Mouse (Mus musculus): ENCODE measurements around the gene Slc22a14.
A peak's percentile ranks its signal among the peaks of the same experiment; 100 is the strongest.

The Slc22a14 gene

DNA sequence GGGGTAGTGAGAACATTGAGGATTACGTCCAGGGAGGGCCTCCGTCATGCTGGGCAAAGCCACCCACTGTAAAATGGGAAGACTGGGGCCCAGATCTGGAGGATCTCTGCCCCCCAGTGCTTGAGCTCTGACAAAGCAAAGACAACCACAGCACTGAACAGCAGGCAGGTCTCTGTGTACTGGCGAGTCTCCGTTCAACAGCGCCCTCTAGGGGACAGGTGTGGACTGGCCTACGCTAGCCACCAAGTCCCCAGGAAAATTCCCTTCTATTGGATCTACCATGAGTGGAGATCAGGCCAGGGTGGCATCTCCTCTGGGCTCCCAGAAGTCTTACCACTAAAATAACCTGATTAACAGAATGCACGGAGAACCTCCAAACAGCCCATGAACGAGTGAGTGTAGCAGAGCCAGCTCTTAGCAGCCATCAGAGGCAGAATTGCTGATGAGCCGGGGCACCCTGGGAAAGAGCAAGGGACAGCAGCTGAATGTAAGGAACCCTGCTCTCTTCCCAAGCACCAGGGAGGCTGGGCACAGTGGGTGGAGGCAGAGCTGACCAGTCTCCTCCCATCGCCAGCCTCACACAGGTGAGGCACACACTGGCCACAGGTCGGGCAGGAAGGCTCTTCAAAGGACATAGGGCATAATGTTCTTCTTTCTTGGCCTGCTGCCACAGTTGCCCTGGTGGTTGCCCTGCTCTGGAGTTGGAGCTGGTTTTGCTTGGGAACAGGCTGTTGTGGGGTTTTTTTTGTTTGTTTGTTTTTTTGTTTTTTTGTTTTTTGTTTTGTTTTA is 173.0 kb downstream of the Slc22a14 start:
- DNase-seq, result no peak

DNA sequence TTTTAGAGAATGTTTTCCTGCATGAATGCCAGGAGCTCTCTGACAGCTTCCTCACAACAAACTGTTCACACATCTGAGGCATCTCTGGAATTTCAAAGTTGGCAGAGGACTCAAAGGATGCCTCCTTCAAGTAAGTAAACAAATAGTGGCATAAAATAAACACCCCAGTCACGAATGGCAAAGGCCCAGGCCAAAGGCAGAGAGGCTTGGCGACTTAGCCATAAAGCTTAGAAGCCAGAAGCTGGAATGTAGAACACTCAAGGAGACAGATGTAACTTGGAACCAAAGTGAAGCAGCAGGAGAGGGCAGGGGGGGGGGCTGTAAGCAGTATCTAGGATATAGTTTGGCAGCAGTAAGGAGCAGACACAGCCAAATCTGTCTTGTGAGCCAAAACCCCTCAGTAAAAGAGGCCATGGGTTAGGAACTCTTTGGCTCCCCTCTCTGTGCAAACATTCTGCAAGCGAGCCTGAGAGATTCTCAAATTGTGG is 184.1 kb downstream of the Slc22a14 start:
- peak; percentile 94 for DNase-seq

DNA sequence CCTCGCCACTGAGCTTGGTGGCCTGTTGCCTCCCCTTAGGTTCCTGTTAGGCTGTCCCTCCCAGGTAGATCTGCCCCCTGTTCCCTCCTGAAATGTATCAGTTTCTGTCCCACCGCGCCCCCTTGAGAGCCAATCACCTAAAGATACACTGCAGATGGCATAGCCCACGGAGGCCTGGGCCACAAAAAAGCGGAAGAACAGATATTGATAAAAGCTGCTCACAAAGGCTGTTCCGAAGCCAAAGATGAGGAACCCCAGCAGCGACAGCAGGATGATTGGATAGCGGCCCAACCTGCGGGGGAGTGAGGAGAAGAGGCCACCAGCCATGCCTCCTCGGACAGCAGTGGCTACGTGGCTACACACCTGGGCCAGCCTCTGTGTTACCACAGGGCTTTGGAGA is 186.1 kb downstream of the Slc22a14 start:
- DNase-seq, result no peak

DNA sequence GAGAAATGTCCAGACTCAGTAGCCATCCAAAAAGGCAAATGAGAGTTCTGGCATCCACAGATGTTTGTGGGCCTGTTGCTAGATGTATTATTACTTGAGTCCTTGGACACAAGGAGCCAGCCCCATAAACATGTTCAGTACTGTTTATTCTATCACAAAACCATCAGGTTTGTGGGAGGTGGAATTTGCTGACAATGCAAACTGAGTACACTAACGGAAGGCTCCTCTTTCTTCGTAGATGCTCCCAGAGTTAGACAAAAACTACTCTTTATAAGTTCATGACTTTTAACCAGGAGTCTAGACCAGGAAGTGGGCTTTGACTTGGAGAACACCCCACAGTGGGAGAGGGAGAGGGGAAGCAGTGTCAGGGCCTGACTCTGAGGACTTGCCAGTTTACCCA is 197.7 kb downstream of the Slc22a14 start:
- no peak for DNase-seq

DNA sequence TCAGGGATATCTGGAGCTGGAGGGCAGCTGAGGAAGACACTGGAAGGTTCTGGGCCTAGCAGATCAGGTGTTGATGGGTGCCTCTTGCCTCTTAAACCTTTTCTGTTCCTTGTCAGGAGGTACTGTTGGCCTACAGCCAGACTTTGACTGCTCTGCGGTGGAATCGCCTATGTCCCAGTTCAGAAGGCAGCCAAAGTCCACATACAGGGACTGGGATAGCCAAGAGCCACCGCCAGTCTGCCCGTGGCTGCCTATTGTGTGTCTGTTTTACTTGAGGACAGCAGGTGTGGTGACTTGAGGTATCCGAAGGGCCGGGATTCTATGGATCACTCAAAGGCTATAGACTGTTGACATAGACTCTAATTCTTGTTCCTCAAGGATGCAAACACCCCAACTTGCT is 199.8 kb downstream of the Slc22a14 start:
- peak; percentile 92 for DNase-seq

DNA sequence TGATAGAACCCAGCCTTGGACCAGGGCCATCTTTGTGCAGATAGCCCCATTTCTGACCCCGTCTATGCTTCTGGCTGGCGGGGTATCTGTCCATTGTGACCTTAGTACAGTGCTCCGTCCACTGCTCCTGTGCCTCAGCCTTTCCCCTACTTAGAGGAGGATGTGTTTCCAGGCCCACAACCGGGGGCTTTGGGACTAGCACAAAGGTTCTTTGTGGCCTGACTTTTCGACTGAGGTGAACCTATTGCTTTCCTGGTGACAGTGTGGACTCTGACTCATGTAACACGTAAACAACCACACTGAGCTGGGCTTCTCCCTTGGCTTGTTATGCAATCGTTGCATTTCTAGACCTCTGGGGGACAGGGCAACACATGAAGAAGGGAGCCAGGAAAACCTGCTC is 200.6 kb downstream of the Slc22a14 start:
- peak; percentile 71 for DNase-seq

DNA sequence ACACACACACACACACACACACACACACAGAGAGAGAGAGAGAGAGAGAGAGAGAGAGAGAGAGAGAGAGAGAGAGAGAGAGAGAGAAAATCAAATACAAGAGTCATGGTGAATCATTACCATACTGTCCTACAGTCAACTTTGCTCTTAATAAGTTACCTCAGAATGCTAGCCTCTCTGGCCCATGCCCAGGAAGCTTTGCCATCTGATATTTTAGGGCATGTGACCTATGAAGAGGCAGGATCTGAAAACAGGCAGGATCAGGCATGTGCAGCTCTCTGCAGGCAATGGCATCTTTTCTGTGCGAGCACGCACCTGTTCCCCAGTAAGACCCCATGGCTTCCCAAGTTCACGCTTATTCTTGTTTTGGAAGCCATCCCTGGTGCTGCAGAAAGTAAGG is 204.7 kb downstream of the Slc22a14 start:
- no peak for DNase-seq

DNA sequence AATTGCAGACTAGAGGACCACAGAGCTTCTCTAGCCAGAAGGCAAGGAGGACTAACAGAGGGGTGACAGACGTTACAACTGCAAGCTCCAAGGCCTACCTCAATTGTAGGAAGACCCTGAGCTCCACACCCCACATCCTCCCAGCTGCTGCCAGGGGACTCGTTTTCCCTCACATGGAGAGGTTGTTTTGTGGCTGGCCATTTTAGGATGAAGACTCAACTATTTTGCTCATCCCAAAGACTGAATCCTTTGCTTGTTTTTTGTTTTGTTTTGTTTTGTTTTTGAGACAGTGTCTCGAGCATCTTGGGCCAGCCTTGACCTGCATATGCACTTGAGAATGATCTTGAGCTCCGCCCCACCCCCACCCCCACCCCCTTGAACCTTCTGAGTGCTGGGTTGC is 206.5 kb downstream of the Slc22a14 start, which contains the start of gene Gm47289:
Gm47289 (plus strand) TSS at position 301 of the 400 bp plus-strand sequence.
- no peak for DNase-seq

DNA sequence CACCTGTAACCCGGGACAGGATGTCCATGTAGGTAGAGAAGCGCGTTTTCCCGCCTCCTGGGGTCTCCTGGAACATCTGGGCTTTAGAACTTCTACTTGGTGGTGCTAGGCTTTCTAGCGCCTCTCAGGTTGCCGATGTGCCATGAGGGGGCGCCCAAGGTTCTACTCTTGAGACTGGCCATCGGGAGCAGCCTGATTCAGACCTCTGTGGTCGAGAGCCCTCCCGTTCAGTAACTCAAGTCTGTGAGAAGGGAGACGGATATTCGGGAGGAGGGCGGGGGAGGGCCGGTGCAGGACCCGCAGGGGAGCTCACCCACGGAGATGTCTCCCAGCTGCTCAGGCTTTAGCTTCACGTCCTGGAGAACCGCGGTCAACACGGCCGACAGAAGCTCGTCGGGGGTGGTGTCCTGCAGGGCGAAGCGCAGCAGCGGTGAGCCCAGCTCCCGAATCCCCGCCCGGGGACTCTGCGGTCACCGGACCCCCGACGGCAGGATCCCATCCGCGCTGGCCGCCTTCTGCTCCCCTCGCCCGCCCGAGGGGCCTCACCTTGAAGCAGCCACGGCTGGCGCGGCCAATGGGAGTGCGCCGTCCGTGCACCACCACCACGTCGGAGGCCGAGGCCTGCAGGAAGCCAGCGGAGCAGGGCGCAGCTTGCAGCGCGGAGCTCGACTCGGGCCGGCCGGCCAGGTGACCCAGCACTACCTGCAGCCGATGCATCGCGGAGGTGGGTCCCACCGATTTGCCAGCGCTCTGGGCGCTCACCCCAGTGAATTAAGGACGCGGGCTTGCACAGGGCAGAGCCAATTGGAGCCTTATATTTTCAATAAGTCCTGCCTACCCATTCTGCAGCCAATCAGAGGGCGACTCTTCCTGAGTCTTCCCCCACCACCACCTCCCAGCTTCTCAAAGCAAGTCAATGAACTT is 208.8 kb downstream of the Slc22a14 start, which contains the start of gene Acaa1b:
Acaa1b (minus strand) TSS at position 816 of the 924 bp plus-strand sequence.
- DNase-seq, result peak; percentile 97

DNA sequence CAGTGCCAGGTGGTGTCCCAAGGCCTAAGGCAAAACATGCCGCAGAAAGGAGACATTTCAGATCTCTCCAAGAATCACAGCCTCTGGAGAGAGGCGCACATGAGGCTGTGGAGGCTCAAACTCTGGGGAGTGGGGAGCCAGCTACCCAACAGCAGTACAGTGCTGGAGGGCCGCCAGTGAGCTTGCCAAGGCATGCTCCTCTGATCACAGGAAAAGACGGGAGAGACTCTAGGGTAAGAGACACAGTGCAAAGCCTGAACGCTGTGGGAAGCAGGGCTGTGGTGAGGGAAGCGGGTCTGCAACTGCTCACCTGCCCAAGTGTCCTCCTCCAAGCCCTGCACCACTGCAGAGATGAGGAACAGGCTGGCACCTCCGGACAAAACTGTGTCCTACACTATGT is 209.5 kb downstream of the Slc22a14 start:
- DNase-seq, result no peak

DNA sequence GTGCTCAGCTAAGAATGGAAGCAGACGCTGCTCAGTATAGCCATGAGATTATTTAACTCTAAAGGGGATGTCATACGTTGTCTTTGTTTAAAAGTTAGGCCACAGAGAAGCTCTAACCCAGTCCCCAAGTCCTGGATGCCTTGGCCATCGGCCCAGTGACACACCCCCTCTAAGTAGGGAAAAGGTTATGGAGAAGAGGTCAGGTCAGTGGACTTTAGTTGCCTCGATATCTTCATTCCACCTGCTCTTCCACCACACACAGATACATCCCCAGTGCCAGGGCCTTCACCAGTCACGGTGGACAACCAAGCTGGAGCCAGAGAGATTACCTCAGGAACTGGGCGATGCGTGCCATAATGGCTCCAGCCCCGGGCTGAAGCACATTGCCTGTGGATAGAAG is 209.9 kb downstream of the Slc22a14 start:
- no peak for DNase-seq

DNA sequence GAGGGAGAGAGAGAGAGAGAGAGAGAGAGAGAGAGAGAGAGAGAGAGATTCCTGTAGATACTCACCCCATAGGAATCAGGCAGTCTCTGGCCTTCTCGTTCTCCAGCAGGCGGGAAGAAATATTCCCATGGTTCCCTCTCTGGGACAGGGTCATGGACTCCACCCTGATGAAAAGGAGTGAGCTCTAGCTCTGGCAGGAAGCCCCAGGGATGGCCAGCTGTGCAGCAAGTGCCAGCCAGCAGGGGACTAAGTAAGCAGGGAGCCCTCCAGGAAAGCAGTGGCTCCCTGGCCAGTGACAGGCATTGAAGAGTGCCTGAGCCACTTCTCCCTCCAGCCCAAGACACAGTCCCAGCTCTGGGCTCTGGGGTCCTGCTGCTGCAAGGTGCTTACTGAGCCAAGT is 213.6 kb downstream of the Slc22a14 start:
- no peak for DNase-seq

DNA sequence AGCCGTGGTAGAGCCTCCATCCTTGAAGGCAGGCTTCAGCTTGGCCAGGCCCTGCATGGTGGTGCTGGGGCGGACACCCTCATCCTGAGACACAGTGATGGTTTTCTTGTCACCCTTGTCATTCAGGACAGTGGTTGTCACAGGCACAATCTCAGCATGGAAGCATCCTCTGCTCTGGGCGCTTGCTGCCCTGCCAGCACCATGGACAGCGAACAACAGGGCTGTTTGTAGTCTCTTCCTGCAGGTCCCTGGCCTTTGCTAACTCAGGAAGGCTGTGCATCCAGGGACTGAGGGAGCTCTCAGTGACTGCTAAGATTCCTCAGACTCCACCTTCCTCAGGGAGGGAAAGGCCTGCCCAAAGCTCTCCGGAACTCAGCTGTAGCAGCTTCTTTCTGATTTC is 215.8 kb downstream of the Slc22a14 start:
- no peak for DNase-seq

DNA sequence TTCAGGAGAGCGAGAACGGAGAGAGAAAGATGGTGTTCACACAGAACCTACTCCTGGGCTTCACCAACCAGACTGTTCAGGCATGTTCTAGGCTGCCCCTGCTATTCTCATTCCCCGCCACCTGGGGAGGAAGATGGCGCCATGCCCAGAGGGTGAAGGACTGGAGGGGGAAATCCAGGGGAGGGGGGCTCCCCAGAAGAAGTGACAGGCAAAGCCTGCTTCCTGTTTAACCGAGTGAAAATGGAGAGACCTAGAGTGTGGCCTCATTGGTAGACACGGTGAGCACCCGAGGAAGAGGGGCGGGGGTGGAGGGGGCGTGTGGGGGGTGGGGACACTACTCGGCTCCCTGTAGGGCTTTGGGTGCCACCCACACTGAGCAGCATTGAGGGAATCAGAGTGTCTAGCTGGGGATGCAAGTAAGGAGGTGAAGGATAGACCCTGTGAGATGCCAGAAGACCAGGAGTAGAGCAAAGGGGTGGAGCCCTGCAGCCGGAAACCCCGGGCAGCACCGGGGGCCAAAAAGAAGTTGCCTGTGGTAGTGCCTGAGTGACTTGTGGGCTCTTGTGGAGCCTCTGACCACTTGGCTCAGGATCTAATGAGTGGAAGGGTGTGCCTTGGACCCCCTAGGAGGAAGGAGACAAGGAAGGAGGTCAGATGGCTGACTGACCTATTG is 219.1 kb downstream of the Slc22a14 start:
- no peak for DNase-seq

DNA sequence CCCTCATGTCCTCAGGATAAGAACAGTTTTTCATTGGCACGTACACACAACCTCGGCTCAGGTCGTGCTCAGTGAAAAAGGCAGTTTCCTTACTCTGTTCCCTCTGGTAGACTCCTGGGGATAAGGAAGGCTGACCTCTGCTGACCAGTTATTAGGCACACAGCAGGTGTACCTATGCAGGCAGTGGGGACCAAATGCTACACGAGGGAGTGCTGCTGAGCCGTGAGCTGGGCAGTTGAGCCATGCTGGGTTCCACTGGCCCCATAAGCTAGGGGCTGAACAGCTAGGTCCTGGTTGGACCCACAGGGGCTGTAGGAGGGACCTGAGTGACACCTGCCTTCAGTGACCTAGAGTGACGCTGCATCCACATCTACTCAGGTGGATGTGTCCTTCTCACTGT is 219.7 kb downstream of the Slc22a14 start:
- DNase-seq, result no peak

DNA sequence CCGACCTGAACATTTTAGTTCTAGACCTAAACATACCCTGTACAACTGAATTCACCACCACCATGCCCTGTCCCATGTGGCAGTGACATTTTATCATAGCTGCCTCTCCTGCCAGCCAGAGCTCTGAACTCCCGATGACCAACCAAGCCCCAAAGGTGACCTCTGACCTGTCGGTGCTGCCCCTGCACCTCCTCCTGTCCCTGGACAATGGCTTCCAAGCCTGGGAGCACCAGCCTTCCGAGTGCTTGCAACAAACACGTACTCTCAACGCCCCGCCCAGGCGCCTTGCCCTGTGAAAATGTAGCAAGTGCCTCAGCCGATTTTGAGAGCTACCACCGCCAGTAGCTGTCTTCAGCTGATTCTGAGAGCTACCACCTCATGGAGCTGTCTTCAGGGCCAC is 220.2 kb downstream of the Slc22a14 start:
- no peak for DNase-seq

DNA sequence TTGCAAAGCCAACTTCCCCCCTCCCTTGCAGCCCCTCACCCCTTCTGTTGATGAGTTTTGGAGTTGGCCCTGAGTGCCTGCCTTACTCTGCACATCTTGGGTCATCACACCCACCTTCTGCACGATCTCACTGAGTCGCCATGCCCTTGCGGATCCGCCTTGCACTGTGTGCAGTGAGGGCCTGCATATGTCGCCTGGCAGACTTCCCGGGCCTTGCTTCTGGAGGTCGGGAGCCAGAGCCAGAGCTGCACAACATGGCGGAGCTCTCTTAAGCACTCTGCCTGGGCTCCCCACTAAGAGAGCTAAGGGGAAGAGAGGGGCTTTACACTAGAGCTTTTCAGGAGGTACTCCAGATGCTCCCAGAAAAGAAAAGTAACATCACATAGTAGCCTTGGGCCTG is 220.7 kb downstream of the Slc22a14 start:
- DNase-seq, result no peak

DNA sequence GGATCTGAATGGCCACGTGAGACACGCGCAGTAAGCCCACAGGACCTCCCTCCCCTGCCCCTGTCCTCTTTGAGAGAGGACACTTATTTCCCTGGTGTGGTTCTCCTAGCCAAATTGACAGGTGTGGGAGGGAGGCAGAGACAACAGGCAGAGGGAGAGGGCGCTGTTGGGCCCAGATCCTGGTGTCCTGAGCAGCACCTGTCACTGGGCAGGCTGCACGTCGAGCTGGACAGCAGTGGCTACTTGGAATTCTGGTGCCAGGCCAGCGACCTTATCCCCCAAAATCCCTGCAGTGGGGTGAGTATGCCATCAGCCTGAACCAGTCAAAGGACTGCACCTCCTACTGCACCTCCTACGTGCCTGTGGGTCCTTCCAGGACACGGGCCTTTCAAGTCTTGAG is 222.0 kb downstream of the Slc22a14 start:
- DNase-seq, result no peak

DNA sequence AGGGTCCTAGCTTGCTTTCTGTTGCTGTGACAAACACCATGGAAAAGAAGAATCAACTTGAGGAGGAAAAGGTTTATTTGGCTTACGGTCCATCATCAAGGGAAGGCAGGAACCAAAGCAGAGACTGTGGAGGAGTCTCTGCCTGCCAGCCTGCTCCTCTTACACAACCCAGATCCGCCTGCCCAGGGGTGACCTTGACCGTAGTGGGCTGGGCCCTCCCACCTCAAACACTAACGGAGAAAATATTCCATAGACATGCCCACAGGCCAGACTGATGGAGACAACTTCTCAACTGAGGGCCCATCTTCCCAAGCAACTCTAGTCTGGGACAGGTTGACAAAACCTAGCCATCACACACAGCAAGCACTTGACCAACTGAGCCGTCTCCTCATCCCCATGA is 223.3 kb downstream of the Slc22a14 start:
- DNase-seq, result no peak

DNA sequence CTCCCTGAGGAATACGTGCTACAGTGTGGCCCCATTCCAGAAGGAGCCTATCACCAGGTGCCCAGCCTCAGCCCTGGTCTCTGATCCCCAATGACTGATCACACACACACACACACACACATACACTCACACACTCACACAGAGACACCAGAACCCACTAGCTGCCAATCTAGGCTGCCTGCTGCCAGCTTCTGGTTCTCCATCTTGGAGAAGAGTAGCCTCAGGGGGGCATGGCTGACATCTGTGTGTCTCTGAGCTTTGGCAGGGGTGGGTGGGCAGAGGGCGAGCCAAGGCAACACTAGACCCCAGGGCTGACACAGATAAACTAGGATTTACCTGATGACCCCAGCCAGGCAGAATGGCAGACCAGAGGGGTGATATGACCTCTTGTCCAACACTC is 226.5 kb downstream of the Slc22a14 start:
- no peak for DNase-seq

DNA sequence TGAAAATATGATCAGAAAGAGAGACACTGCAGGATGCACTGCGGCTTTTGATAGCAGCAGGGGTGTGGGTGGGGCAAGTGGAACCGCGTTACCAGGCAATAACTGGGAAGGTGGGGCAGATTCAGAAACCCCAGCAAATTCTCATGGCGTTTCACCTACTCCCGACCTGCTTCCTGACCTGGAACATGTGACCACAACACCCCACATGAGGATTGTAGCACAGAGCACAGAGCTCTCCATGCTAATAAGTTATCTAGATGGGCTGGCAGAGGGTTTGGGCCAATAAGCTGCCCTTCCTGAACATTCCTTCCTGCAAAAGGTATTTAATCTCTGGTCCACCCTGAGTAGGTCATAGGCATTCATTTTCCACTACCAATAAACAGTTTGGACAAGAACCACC is 234.7 kb downstream of the Slc22a14 start:
- no peak for DNase-seq

DNA sequence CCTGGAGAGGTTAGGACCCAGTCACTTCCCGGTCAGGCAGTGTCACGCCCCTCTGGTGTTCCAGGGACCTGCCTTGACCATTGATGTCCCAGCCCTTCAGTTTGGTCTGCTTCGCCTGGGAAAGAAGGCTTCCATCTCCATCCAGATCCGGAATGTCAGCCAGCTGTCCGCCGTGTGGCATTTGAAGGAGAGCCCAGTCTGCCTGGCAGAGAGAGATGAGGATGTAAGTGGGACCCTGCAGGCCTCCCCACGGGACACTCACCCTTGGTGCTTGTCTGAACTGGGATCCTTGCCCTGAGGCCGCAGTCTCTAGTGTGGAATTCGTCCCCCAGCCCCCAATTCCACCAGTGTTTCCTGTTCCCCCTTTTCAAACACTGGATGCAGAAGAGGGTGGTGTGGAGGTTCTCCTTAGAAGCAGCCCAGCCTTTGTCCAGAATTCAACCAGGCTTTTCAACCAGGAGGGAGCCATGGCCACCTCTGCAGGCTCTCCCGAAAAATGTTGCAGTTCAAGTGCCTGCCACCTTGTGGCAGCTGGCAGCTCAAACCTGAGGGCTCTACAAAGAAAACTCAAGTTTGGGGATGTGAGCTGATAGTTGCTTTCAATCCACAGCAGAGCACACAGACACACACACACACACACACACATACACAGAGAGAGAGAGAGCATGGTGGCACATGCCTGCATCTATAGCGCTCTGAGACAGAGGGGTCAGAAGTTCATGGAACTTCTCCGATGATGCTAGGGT is 236.7 kb downstream of the Slc22a14 start:
- DNase-seq, result no peak
